Mouse (Mus musculus): ENCODE measurements around the gene Ica1. TPM values are rescaled to one million over a fixed set of nuclear protein-coding genes. Genes with fewer than 3 reads are reported as not detected.

The Ica1 gene
- polyA plus RNA-seq, 1 experiment from 2014 or later, result 44.0 TPM

DNA sequence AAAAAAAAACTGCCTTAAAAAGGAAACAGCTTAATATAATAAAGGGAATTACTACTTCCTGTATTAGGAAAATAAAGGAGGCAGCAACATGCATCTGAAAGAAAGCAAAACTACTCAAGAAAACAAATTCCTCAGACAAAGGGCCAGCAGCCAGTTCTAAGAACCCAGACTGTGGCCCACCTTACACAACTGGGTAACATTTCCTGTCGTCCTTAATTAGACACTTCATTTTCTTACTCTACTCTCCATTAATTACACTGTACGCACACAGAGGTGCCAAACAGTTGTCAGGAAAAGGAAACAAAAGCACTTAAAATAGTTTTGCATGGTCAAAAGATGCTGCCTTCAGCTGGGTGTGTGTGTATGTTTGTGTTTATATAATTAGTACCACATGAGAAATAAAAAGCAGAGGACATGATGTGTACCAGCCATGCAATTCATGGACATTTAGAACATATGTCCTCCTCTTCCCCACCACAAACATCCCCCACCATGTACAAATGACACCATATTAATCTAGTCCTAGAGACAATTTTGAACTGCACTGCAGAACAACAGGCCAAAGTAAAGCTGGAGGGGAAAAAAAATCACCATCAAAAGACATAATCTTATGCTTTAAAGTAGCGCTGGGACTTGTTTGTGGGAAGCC is 115.1 kb downstream of the Ica1 start:
- ATAC-seq (0 out of 2 replicates have a peak, but pooled peaks have one; percentile 24), DNase-seq (ENCODE audit: low spot score) (no peak)

DNA sequence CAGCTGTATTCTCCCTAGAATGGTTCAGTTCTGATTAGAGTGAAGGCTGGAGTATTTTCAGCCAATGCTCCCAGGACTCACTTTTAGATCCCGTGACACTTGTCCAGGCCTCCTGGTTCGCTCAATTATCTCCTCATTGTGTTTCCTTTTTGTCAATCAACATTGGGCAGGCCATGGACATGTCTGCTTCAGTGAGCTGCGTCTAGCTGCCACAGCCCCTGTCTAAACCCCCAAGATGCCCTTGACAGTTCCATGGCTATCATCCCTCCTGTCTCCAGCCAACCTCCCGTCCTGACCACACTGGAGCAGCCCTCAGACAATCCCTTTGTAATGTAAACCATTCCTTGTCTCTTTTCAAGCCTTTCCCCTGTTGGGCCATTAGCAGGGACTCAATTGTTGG is 116.9 kb downstream of the Ica1 start:
- no peaks in the 10 kb centered on the region for H3K9me3 ChIP-seq (replicated peaks; ENCODE audit: control insufficient read depth, low read length)
- H3K27me3 ChIP-seq (replicated peaks; ENCODE audit: control insufficient read depth, insufficient read depth, low read length), result no peaks in the 10 kb centered on the region
- WGBS, result 21% methylated on average over 4 of the region's 4 CpGs
- no peak overlapping the region for H3K27ac ChIP-seq (ENCODE audit: low read depth, low read length)
- H3K4me2 ChIP-seq (ENCODE audit: low read length), result no peak overlapping the region
- no peaks in the 10 kb centered on the region for H3K36me3 ChIP-seq (ENCODE audit: control insufficient read depth, insufficient read depth, low read length)
- H3K4me1 ChIP-seq (ENCODE audit: control insufficient read depth, insufficient read depth, low read length), result peaks cover 13% of the 10 kb centered on the region
- no peak overlapping the region for H3K4me3 ChIP-seq (ENCODE audit: low read depth, low read length)
- no peak for ATAC-seq
- H3K9ac ChIP-seq (ENCODE audit: low read length), result no peak overlapping the region
- no peak for DNase-seq (ENCODE audit: low spot score)

More for the DNA sequence above, 115.1 kb downstream of the Ica1 start:
- no peak overlapping the region for H3K9ac ChIP-seq (ENCODE audit: low read length)
- H3K27me3 ChIP-seq (replicated peaks; ENCODE audit: control insufficient read depth, insufficient read depth, low read length), result no peaks in the 10 kb centered on the region
- no peak overlapping the region for H3K27ac ChIP-seq (ENCODE audit: low read depth, low read length)
- no peak overlapping the region for H3K4me2 ChIP-seq (ENCODE audit: low read length)
- H3K36me3 ChIP-seq (ENCODE audit: control insufficient read depth, insufficient read depth, low read length), result no peaks in the 10 kb centered on the region
- WGBS, result 36% methylated on average over 3 of the region's 3 CpGs
- H3K9me3 ChIP-seq (replicated peaks; ENCODE audit: control insufficient read depth, low read length), result no peaks in the 10 kb centered on the region
- peaks cover 13% of the 10 kb centered on the region for H3K4me1 ChIP-seq (ENCODE audit: control insufficient read depth, insufficient read depth, low read length)
- no peak overlapping the region for H3K4me3 ChIP-seq (ENCODE audit: low read depth, low read length)

- H3K9ac ChIP-seq (ENCODE audit: low read length), result no peak overlapping the region
- no peak overlapping the region for H3K4me2 ChIP-seq (ENCODE audit: low read length)
- no peak for DNase-seq (ENCODE audit: low spot score)
- no peaks in the 10 kb centered on the region for H3K9me3 ChIP-seq (replicated peaks; ENCODE audit: control insufficient read depth, low read length)
- ATAC-seq, result no peak
- WGBS, result 89% methylated on average over 2 of the region's 2 CpGs
- no peak overlapping the region for H3K4me3 ChIP-seq (ENCODE audit: low read depth, low read length)
- H3K27me3 ChIP-seq (replicated peaks; ENCODE audit: control insufficient read depth, insufficient read depth, low read length), result no peaks in the 10 kb centered on the region
- peaks cover 13% of the 10 kb centered on the region for H3K4me1 ChIP-seq (ENCODE audit: control insufficient read depth, insufficient read depth, low read length)
- H3K36me3 ChIP-seq (ENCODE audit: control insufficient read depth, insufficient read depth, low read length), result no peaks in the 10 kb centered on the region
- H3K27ac ChIP-seq (ENCODE audit: low read depth, low read length), result no peak overlapping the region
These were observed 118.2 kb downstream of the Ica1 start for GRCm38 (mm10) chr6:8660076-8660475.

GRCm38 (mm10) chr6:8659194-8659959 is 118.9 kb downstream of the Ica1 start:
- H3K4me2 ChIP-seq (ENCODE audit: low read length), result peak overlapping the region; percentile 12; the same call in 1 of the 2 replicates
- WGBS, result 19% methylated on average over 13 of the region's 13 CpGs

DNA sequence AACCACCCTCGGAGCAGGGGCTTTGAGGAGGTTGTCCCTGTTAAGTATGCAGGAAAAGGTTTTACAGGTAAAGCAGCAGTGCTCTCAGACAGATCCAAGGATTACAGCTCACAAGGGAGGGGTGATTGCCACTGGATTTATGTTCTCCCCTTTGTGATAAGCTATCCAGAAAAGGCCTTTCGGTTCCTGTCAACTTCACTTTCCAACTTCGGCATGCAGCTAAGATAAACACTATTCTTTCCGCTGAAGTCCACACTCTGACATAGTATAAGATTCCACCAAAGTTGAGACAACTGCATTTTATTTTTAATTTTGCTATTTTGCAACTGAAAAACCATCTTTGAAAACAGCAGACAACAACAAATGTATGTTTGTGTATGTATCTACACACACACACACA is 119.9 kb downstream of the Ica1 start:
- 75% methylated on average over 4 of the region's 4 CpGs for WGBS
- no peaks in the 10 kb centered on the region for H3K36me3 ChIP-seq (ENCODE audit: control insufficient read depth, insufficient read depth, low read length)
- H3K27ac ChIP-seq (ENCODE audit: low read depth, low read length), result no peak overlapping the region
- peaks cover 13% of the 10 kb centered on the region for H3K4me1 ChIP-seq (ENCODE audit: control insufficient read depth, insufficient read depth, low read length)
- H3K27me3 ChIP-seq (replicated peaks; ENCODE audit: control insufficient read depth, insufficient read depth, low read length), result no peaks in the 10 kb centered on the region
- no peaks in the 10 kb centered on the region for H3K9me3 ChIP-seq (replicated peaks; ENCODE audit: control insufficient read depth, low read length)
- DNase-seq (ENCODE audit: low spot score), result no peak
- H3K4me3 ChIP-seq (ENCODE audit: low read depth, low read length), result no peak overlapping the region
- no peak overlapping the region for H3K4me2 ChIP-seq (ENCODE audit: low read length)
- no peak for ATAC-seq
- no peak overlapping the region for H3K9ac ChIP-seq (ENCODE audit: low read length)

More at GRCm38 (mm10) chr6:8659194-8659959, 118.9 kb downstream of the Ica1 start:
- peak; percentile 51; the same call in 1 of the 2 replicates for ATAC-seq
- Histone ChIP-seq H3K9ac (ENCODE audit: low read length) (no peak overlapping the region), H3K27me3 (replicated peaks; ENCODE audit: control insufficient read depth, insufficient read depth, low read length) (no peaks in the 10 kb centered on the region), H3K36me3 (ENCODE audit: control insufficient read depth, insufficient read depth, low read length) (no peaks in the 10 kb centered on the region), H3K9me3 (replicated peaks; ENCODE audit: control insufficient read depth, low read length) (no peaks in the 10 kb centered on the region), H3K27ac (ENCODE audit: low read depth, low read length) (no peak overlapping the region), H3K4me3 (ENCODE audit: low read depth, low read length) (no peak overlapping the region), H3K4me1 (ENCODE audit: control insufficient read depth, insufficient read depth, low read length) (peaks cover 13% of the 10 kb centered on the region)
- peak; percentile 27 for DNase-seq (ENCODE audit: low spot score)

- 67% methylated on average over 3 of the region's 3 CpGs for WGBS
- H3K4me2 ChIP-seq (ENCODE audit: low read length), result no peak overlapping the region
- H3K27me3 ChIP-seq (replicated peaks; ENCODE audit: control insufficient read depth, insufficient read depth, low read length), result no peaks in the 10 kb centered on the region
- H3K27ac ChIP-seq (ENCODE audit: low read depth, low read length), result no peak overlapping the region
- no peaks in the 10 kb centered on the region for H3K9me3 ChIP-seq (replicated peaks; ENCODE audit: control insufficient read depth, low read length)
- no peak for ATAC-seq
- peaks cover 9% of the 10 kb centered on the region for H3K4me1 ChIP-seq (ENCODE audit: control insufficient read depth, insufficient read depth, low read length)
- H3K36me3 ChIP-seq (ENCODE audit: control insufficient read depth, insufficient read depth, low read length), result no peaks in the 10 kb centered on the region
- no peak for DNase-seq (ENCODE audit: low spot score)
- no peak overlapping the region for H3K9ac ChIP-seq (ENCODE audit: low read length)
- H3K4me3 ChIP-seq (ENCODE audit: low read depth, low read length), result no peak overlapping the region
These were observed 120.8 kb downstream of the Ica1 start for GRCm38 (mm10) chr6:8657459-8657858.

GRCm38 (mm10) chr6:8655454-8655853 is 122.8 kb downstream of the Ica1 start:
- Histone ChIP-seq H3K4me1 (ENCODE audit: control insufficient read depth, insufficient read depth, low read length) (peaks cover 4% of the 10 kb centered on the region; the same call in 1 of the 2 replicates), H3K27ac (ENCODE audit: low read depth, low read length) (no peak overlapping the region), H3K9ac (ENCODE audit: low read length) (no peak overlapping the region), H3K9me3 (replicated peaks; ENCODE audit: control insufficient read depth, low read length) (no peaks in the 10 kb centered on the region), H3K36me3 (ENCODE audit: control insufficient read depth, insufficient read depth, low read length) (no peaks in the 10 kb centered on the region), H3K4me3 (ENCODE audit: low read depth, low read length) (no peak overlapping the region), H3K27me3 (replicated peaks; ENCODE audit: control insufficient read depth, insufficient read depth, low read length) (no peaks in the 10 kb centered on the region), H3K4me2 (ENCODE audit: low read length) (no peak overlapping the region)
- no peak for ATAC-seq
- WGBS, result 70% methylated on average over 2 of the region's 2 CpGs
- no peak for DNase-seq (ENCODE audit: low spot score)

DNA sequence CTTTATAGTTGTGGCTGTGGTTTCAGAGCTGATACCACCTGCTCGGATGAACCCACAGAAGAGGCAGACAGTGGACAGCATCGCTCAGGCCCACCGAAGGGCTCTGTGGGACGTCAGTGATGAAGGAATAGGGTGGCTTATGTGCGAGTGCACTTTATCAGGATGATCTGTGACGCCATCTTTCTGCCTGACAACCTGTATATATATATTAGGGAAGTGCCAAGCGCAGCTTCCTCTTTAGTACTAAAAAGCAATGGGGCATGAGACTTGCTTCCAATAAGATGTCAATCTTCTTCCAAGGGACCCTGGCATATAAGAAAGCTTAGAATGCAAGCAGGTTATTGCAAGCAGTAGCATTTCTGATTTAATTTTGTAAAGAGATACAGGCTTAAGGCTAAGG is 127.9 kb downstream of the Ica1 start:
- 93% methylated on average over 7 of the region's 7 CpGs for WGBS
- no peak overlapping the region for H3K4me3 ChIP-seq (ENCODE audit: low read depth, low read length)
- H3K4me2 ChIP-seq (ENCODE audit: low read length), result no peak overlapping the region
- H3K27ac ChIP-seq (ENCODE audit: low read depth, low read length), result no peak overlapping the region
- no peaks in the 10 kb centered on the region for H3K9me3 ChIP-seq (replicated peaks; ENCODE audit: control insufficient read depth, low read length)
- H3K36me3 ChIP-seq (ENCODE audit: control insufficient read depth, insufficient read depth, low read length), result no peaks in the 10 kb centered on the region
- DNase-seq (ENCODE audit: low spot score) (no peak), ATAC-seq (no peak)
- H3K4me1 ChIP-seq (ENCODE audit: control insufficient read depth, insufficient read depth, low read length), result no peaks in the 10 kb centered on the region; the same call in 1 of the 2 replicates
- H3K27me3 ChIP-seq (replicated peaks; ENCODE audit: control insufficient read depth, insufficient read depth, low read length), result no peaks in the 10 kb centered on the region
- no peak overlapping the region for H3K9ac ChIP-seq (ENCODE audit: low read length)

GRCm38 (mm10) chr6:8649295-8649865 is 128.9 kb downstream of the Ica1 start:
- H3K9ac ChIP-seq (ENCODE audit: low read length), result no peak overlapping the region
- H3K27ac ChIP-seq (ENCODE audit: low read depth, low read length), result no peak overlapping the region
- H3K9me3 ChIP-seq (replicated peaks; ENCODE audit: control insufficient read depth, low read length), result no peaks in the 10 kb centered on the region
- WGBS, result 64% methylated on average over 4 of the region's 4 CpGs
- ATAC-seq, result no peak
- no peak for DNase-seq (ENCODE audit: low spot score)
- no peak overlapping the region for H3K4me3 ChIP-seq (ENCODE audit: low read depth, low read length)
- no peaks in the 10 kb centered on the region; the same call in 1 of the 2 replicates for H3K4me1 ChIP-seq (ENCODE audit: control insufficient read depth, insufficient read depth, low read length)
- no peak overlapping the region for H3K4me2 ChIP-seq (ENCODE audit: low read length)
- H3K27me3 ChIP-seq (replicated peaks; ENCODE audit: control insufficient read depth, insufficient read depth, low read length), result no peaks in the 10 kb centered on the region
- no peaks in the 10 kb centered on the region for H3K36me3 ChIP-seq (ENCODE audit: control insufficient read depth, insufficient read depth, low read length)

Measured in forebrain, embryonic 14.5 days (tissue).